Mouse (Mus musculus) limb, embryonic 15.5 days (tissue): ENCODE results near the gene Wdhd1. TPM values are rescaled to one million over a fixed set of nuclear protein-coding genes. Genes with fewer than 3 reads are reported as not detected.
A peak's percentile ranks its signal among the peaks of the same experiment; 100 is the strongest.

Source experiments
- ATAC-seq: fragments of 200-750 bp; cut with Nextera tagmentation; 2 replicates; pipeline ENCODE4 v1.8.0; 2017; ENCODE audit warnings: low read depth, moderate TSS enrichment; ENCODE audit not compliant: insufficient number of reproducible peaks, low FRiP score, low TSS enrichment
- H3K27ac ChIP-seq: fragments of 300-500 bp; sonication (generic); 2 replicates; pipeline ENCODE4 v1.5.1; 2015; ENCODE audit warnings: moderate library complexity, mild to moderate bottlenecking, inconsistent platforms
- H3K27me3 ChIP-seq: fragments of 300-500 bp; sonication (generic); 2 replicates; pipeline ENCODE4 v1.6.1; 2015; ENCODE audit warnings: inconsistent platforms
- H3K36me3 ChIP-seq: fragments of 300-500 bp; sonication (generic); 2 replicates; pipeline ENCODE4 v1.6.1; 2015; ENCODE audit warnings: inconsistent platforms
- H3K4me1 ChIP-seq: fragments of 300-500 bp; sonication (generic); 2 replicates; pipeline ENCODE4 v1.6.1; 2015; ENCODE audit warnings: inconsistent platforms
- H3K4me2 ChIP-seq: fragments of 300-500 bp; sonication (generic); 2 replicates; pipeline ENCODE4 v1.6.1; 2015; ENCODE audit warnings: mild to moderate bottlenecking, inconsistent platforms
- H3K4me3 ChIP-seq: fragments of 300-500 bp; sonication (generic); 2 replicates; pipeline ENCODE4 v1.5.1; 2015; ENCODE audit warnings: mild to moderate bottlenecking, inconsistent platforms
- H3K9ac ChIP-seq: fragments of 300-500 bp; sonication (generic); 2 replicates; pipeline ENCODE4 v1.6.1; 2015; ENCODE audit warnings: inconsistent platforms
- H3K9me3 ChIP-seq: fragments of 300-500 bp; sonication (generic); 2 replicates; pipeline ENCODE4 v1.6.1; 2016; ENCODE audit warnings: inconsistent platforms
- WGBS: fragments of 180-500 bp; shearing (Covaris S2); methylation state at CpG from one replicate; pipeline ENCODE4 v1.1.7; 2015; 5-methylcytosine and 5-hydroxymethylcytosine counted together
- polyA plus RNA-seq: library from polyadenylated mRNA; unstranded; fragments of >200 nt; fragmentation: Nextera tagmentation; extraction: Ambion mirVana; gene quantifications from 2 replicates; pipeline ENCODE4 v1.2.1, GENCODE M21; 2015

Gene Wdhd1
- polyA plus RNA-seq, 1 experiment from 2014 or later = 24.3 TPM

- no peaks in the 10 kb centered on the region for H3K27me3 ChIP-seq
- peak overlapping the region; percentile 95 for H3K27ac ChIP-seq
- H3K4me3 ChIP-seq = peak overlapping the region; percentile 91
- 1% methylated on average over 22 of the region's 22 CpGs for WGBS
- no peaks in the 10 kb centered on the region for H3K9me3 ChIP-seq
- peak overlapping the region; percentile 76 for H3K4me2 ChIP-seq
- H3K36me3 ChIP-seq = peaks cover 8% of the 10 kb centered on the region; the same call in 1 of the 2 replicates
- peaks cover 10% of the 10 kb centered on the region for H3K4me1 ChIP-seq
- ATAC-seq = no peak
- H3K9ac ChIP-seq = peak overlapping the region; percentile 82
Observed at GRCm38 (mm10) chr14:47276036-47276603, 537 bp downstream of the Wdhd1 start.

- no peak for ATAC-seq
- no peaks in the 10 kb centered on the region for H3K27me3 ChIP-seq
- peak overlapping the region; percentile 76 for H3K4me2 ChIP-seq
- no peak overlapping the region for H3K9ac ChIP-seq
- H3K36me3 ChIP-seq = peaks cover 11% of the 10 kb centered on the region; the same call in 1 of the 2 replicates
- peaks cover 10% of the 10 kb centered on the region for H3K4me1 ChIP-seq
- no peak overlapping the region for H3K27ac ChIP-seq
- peak overlapping the region; percentile 91 for H3K4me3 ChIP-seq
- no peaks in the 10 kb centered on the region for H3K9me3 ChIP-seq
- WGBS = 27% methylated on average over 3 of the region's 3 CpGs
Observed at GRCm38 (mm10) chr14:47275417-47275816, 1.2 kb downstream of the Wdhd1 start.

GRCm38 (mm10) chr14:47273751-47274150, 2.9 kb downstream of the Wdhd1 start:
- Histone ChIP-seq H3K27me3 (no peaks in the 10 kb centered on the region), H3K9ac (no peak overlapping the region), H3K4me3 (no peak overlapping the region), H3K27ac (no peak overlapping the region), H3K4me1 (peaks cover 10% of the 10 kb centered on the region), H3K36me3 (peaks cover 23% of the 10 kb centered on the region), H3K4me2 (no peak overlapping the region), H3K9me3 (no peaks in the 10 kb centered on the region)
- no peak for ATAC-seq
- 38% methylated on average over 3 of the region's 3 CpGs for WGBS

DNA sequence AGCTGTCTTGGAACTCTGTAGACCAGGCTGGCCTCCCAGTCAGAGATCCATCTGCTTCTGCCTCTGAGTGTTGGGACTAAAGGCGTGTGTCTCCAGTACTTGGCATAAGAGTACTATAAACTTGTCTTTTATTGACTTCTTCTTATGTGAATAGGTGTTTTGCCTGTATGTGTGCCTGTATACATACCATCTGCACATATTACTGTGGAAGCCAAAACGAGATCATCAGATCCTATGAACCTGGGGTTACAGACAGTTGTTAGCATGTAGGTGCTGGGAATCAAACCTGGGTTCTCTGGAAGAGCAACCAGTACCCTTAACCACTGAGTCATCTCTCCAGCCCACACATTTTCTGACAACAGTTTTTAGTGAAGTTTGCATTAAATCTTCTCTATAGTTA, 7.0 kb downstream of the Wdhd1 start:
- 94% methylated on average over 2 of the region's 2 CpGs for WGBS
- Histone ChIP-seq H3K4me1 (no peaks in the 10 kb centered on the region), H3K9ac (no peak overlapping the region), H3K36me3 (peaks cover 39% of the 10 kb centered on the region), H3K4me2 (no peak overlapping the region), H3K27ac (no peak overlapping the region), H3K9me3 (no peaks in the 10 kb centered on the region), H3K27me3 (no peaks in the 10 kb centered on the region), H3K4me3 (no peak overlapping the region)
- no peak for ATAC-seq

- Histone ChIP-seq H3K4me3 (no peak overlapping the region), H3K27me3 (no peaks in the 10 kb centered on the region), H3K4me2 (no peak overlapping the region), H3K9ac (no peak overlapping the region), H3K9me3 (no peaks in the 10 kb centered on the region), H3K4me1 (no peaks in the 10 kb centered on the region), H3K27ac (no peak overlapping the region), H3K36me3 (peaks cover 39% of the 10 kb centered on the region)
- WGBS = 97% methylated on average over 4 of the region's 4 CpGs
- ATAC-seq = no peak
Observed at GRCm38 (mm10) chr14:47269056-47269455, 7.6 kb downstream of the Wdhd1 start.

DNA sequence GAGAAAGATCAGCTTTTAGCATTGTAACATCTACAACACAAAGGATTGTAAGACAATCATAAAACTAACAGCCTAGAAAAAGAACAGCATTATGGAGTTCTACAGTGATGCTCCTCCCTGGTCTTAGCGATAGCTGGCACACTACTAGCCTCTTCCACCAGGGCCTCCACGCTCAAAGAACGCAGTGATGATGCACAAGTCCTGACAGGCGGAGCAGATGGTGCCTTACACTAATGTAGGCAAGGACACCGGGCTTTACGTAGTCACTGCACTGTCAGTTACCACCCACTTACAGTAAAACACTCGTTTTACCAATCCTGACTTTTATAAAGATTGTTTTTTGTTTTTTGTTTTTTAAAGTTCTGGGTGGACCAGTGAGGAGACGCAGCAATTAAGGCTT, 10.8 kb downstream of the Wdhd1 start:
- no peak overlapping the region for H3K9ac ChIP-seq
- H3K27me3 ChIP-seq = no peaks in the 10 kb centered on the region
- no peak overlapping the region for H3K27ac ChIP-seq
- H3K4me1 ChIP-seq = no peaks in the 10 kb centered on the region
- no peaks in the 10 kb centered on the region for H3K9me3 ChIP-seq
- H3K4me2 ChIP-seq = no peak overlapping the region
- peaks cover 31% of the 10 kb centered on the region for H3K36me3 ChIP-seq
- no peak overlapping the region for H3K4me3 ChIP-seq
- ATAC-seq = no peak
- 85% methylated on average over 8 of the region's 8 CpGs for WGBS

- WGBS = 94% methylated on average over 3 of the region's 3 CpGs
- H3K9me3 ChIP-seq = no peaks in the 10 kb centered on the region
- H3K4me2 ChIP-seq = no peak overlapping the region
- no peak overlapping the region for H3K4me3 ChIP-seq
- H3K4me1 ChIP-seq = no peaks in the 10 kb centered on the region
- no peaks in the 10 kb centered on the region for H3K27me3 ChIP-seq
- ATAC-seq = no peak
- peaks cover 32% of the 10 kb centered on the region for H3K36me3 ChIP-seq
- no peak overlapping the region for H3K9ac ChIP-seq
- H3K27ac ChIP-seq = no peak overlapping the region
Observed at GRCm38 (mm10) chr14:47264866-47265265, 11.8 kb downstream of the Wdhd1 start.

GRCm38 (mm10) chr14:47249839-47250238, 26.8 kb downstream of the Wdhd1 start:
- H3K4me3 ChIP-seq = no peak overlapping the region
- H3K27me3 ChIP-seq = no peaks in the 10 kb centered on the region
- H3K36me3 ChIP-seq = peaks cover 46% of the 10 kb centered on the region
- 88% methylated on average over 6 of the region's 6 CpGs for WGBS
- H3K4me1 ChIP-seq = no peaks in the 10 kb centered on the region
- no peak overlapping the region for H3K27ac ChIP-seq
- no peak overlapping the region for H3K9ac ChIP-seq
- H3K4me2 ChIP-seq = no peak overlapping the region
- ATAC-seq = no peak
- H3K9me3 ChIP-seq = no peaks in the 10 kb centered on the region

DNA sequence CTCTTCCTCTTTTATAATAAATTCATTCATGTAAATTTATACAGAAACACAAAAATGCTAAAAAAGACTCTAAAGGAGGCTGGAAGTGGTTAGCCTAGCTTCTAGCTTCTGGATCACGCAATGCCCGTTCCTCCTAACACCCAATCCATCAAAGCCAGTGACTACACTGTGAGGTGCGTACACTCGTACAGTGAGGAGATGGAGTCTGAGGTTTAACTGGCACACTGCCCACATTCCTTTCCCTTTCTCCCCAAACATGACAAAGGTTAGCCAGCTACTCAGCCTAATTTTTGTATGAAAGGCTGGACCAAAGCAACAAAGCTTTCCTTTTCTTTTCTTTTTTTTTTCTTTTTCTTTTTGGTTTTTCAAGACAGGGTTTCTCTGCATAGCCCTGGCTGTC, 33.9 kb downstream of the Wdhd1 start:
- Histone ChIP-seq H3K4me2 (no peak overlapping the region), H3K27me3 (no peaks in the 10 kb centered on the region), H3K36me3 (peaks cover 54% of the 10 kb centered on the region), H3K9me3 (no peaks in the 10 kb centered on the region), H3K4me3 (no peak overlapping the region), H3K27ac (no peak overlapping the region), H3K9ac (no peak overlapping the region), H3K4me1 (no peaks in the 10 kb centered on the region)
- no peak for ATAC-seq
- WGBS = 54% methylated on average over 4 of the region's 4 CpGs

DNA sequence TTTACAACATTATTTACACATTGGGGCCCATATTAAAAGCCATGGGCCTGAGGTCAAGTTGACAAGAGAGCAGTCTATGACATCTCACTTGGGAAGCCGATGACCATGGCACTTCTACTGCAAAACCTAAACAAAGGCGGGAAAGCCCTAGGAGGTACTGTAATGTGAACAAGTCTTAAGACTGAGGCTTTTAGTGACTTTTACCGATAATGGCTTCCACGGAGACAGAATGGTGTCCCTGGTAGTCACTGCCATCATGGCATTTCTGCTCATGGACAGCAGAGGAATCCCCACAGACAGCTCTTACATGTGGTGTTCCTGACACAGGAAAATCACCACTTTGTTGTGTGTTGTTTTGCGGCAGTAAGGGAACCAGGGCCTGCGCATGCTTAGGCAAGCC, 35.6 kb downstream of the Wdhd1 start:
- Histone ChIP-seq H3K4me1 (no peaks in the 10 kb centered on the region), H3K27ac (no peak overlapping the region), H3K27me3 (no peaks in the 10 kb centered on the region), H3K36me3 (peaks cover 37% of the 10 kb centered on the region), H3K4me2 (no peak overlapping the region), H3K9me3 (no peaks in the 10 kb centered on the region), H3K9ac (no peak overlapping the region), H3K4me3 (no peak overlapping the region)
- ATAC-seq = no peak
- 97% methylated on average over 6 of the region's 6 CpGs for WGBS

DNA sequence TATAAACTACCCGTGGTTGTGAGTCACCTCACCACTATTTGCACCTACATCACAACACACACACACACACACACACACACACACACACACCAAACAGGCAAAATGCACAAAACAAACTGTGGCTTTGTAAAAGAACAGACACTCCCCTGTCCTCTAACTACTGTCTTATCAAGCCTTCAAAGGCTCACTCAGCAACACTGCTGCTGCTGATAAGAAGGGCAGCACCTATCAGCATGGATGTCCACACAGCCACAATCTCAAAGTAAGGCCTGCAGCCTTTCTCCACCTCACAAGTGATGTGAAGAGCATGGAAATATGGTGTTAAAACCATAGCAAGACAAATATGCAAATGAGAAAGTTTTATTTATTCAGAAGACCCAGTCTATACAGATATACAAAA, 36.1 kb downstream of the Wdhd1 start:
- 87% methylated on average over 1 of the region's 1 CpGs for WGBS
- H3K27ac ChIP-seq = no peak overlapping the region
- peaks cover 34% of the 10 kb centered on the region for H3K36me3 ChIP-seq
- no peak overlapping the region for H3K9ac ChIP-seq
- H3K4me3 ChIP-seq = no peak overlapping the region
- no peaks in the 10 kb centered on the region for H3K27me3 ChIP-seq
- no peaks in the 10 kb centered on the region for H3K9me3 ChIP-seq
- no peaks in the 10 kb centered on the region for H3K4me1 ChIP-seq
- H3K4me2 ChIP-seq = no peak overlapping the region
- no peak for ATAC-seq

GRCm38 (mm10) chr14:47237286-47237685, 39.4 kb downstream of the Wdhd1 start:
- ATAC-seq = no peak

DNA sequence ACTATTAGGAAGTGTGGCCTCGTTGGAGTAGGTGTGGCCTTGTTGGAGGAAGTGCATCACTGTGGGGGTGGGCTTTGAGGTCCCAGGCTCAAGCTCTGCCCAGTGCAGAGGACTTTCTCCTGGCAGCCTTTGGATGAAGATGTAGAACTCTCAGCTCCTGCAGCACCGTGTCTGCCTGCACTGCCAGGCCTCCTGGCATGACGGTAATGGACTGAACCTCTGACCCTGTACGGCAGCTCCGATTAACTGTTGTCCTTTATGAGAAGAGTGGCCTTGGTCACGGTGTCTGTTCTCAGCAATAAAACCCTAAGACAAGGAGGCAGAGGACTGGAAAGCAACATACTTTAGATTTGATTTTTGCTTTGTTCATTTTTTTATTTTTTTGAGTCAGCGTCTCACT, 40.2 kb downstream of the Wdhd1 start:
- Histone ChIP-seq H3K9me3 (no peaks in the 10 kb centered on the region), H3K9ac (no peak overlapping the region), H3K27me3 (no peaks in the 10 kb centered on the region), H3K4me2 (no peak overlapping the region), H3K36me3 (peaks cover 7% of the 10 kb centered on the region), H3K4me1 (no peaks in the 10 kb centered on the region), H3K4me3 (no peak overlapping the region), H3K27ac (no peak overlapping the region)
- 88% methylated on average over 7 of the region's 7 CpGs for WGBS
- no peak for ATAC-seq

More at GRCm38 (mm10) chr14:47237286-47237685, 39.4 kb downstream of the Wdhd1 start:
- no peaks in the 10 kb centered on the region for H3K9me3 ChIP-seq
- H3K36me3 ChIP-seq = peaks cover 12% of the 10 kb centered on the region
- no peak overlapping the region for H3K4me3 ChIP-seq
- no peaks in the 10 kb centered on the region for H3K4me1 ChIP-seq
- no peaks in the 10 kb centered on the region for H3K27me3 ChIP-seq
- H3K9ac ChIP-seq = no peak overlapping the region
- H3K4me2 ChIP-seq = no peak overlapping the region
- no peak overlapping the region for H3K27ac ChIP-seq
- WGBS = 85% methylated on average over 4 of the region's 4 CpGs
